Mouse (Mus musculus) midbrain, embryonic 13.5 days (tissue): Measurements from ENCODE around the gene Mbd6. TPM values are rescaled to one million over a fixed set of nuclear protein-coding genes. Genes with fewer than 3 reads are reported as not detected.

Source experiments
- ATAC-seq: fragments of 200-750 bp; cut with Nextera tagmentation; 2 replicates; pipeline ENCODE4 v1.8.0; 2017; ENCODE audit warnings: mild to moderate bottlenecking, moderate TSS enrichment, moderate library complexity
- H3K27ac ChIP-seq: fragments of 300-500 bp; sonication (generic); 2 replicates; pipeline ENCODE4 v1.5.1; 2015; ENCODE audit warnings: inconsistent platforms, mild to moderate bottlenecking, moderate library complexity
- H3K27me3 ChIP-seq: fragments of 300-500 bp; sonication (generic); 2 replicates; pipeline ENCODE4 v1.6.1; 2015; ENCODE audit warnings: mild to moderate bottlenecking, inconsistent platforms
- H3K36me3 ChIP-seq: fragments of 300-500 bp; sonication (generic); 2 replicates; pipeline ENCODE4 v1.6.1; 2015; ENCODE audit warnings: mild to moderate bottlenecking, inconsistent platforms
- H3K4me1 ChIP-seq: fragments of 300-500 bp; sonication (generic); replicated peaks from 2 replicates; pipeline ENCODE4 v1.6.1; 2015; ENCODE audit warnings: inconsistent platforms
- H3K4me2 ChIP-seq: fragments of 300-500 bp; sonication (generic); replicated peaks from 2 replicates; pipeline ENCODE4 v1.6.1; 2015; ENCODE audit warnings: moderate library complexity, mild to moderate bottlenecking, inconsistent platforms
- H3K4me3 ChIP-seq: fragments of 300-500 bp; sonication (generic); replicated peaks from 2 replicates; pipeline ENCODE4 v1.5.1; 2015; ENCODE audit warnings: mild to moderate bottlenecking, inconsistent platforms
- H3K9ac ChIP-seq: fragments of 300-500 bp; sonication (generic); replicated peaks from 2 replicates; pipeline ENCODE4 v1.6.1; 2015; ENCODE audit warnings: mild to moderate bottlenecking, inconsistent platforms
- H3K9me3 ChIP-seq: fragments of 300-500 bp; sonication (generic); 2 replicates; pipeline ENCODE4 v1.6.1; 2016; ENCODE audit warnings: mild to moderate bottlenecking, inconsistent platforms
- WGBS: fragments of 180-500 bp; shearing (Covaris S2); methylation state at CpG from one replicate; pipeline ENCODE4 v1.1.7; 2015; 5-methylcytosine and 5-hydroxymethylcytosine counted together
- polyA plus RNA-seq: library from polyadenylated mRNA; unstranded; fragments of >200 nt; fragmentation: Nextera tagmentation; extraction: Ambion mirVana; gene quantifications from 2 replicates; pipeline ENCODE4 v1.2.1, GENCODE M21; 2015

Mbd6 gene
- polyA plus RNA-seq: 16.0 and 16.5 TPM in 2 replicates

GRCm38 (mm10) chr10:127288800-127289572, at the start of gene Mbd6:
Gene Mbd6, minus strand, starts transcription at chr10:127289018.
- Histone ChIP-seq H3K9ac (peak within 1 kb of the TSS; percentile 82), H3K4me2 (peak within 1 kb of the TSS; percentile 86), H3K9me3 (no peaks in the 10 kb centered on the region), H3K4me3 (peak within 1 kb of the TSS; percentile 71), H3K4me1 (peaks cover 73% of the 10 kb centered on the region), H3K36me3 (peaks cover 43% of the 10 kb centered on the region), H3K27me3 (no peaks in the 10 kb centered on the region), H3K27ac (peak within 1 kb of the TSS; percentile 97)
- peak; percentile 7 for ATAC-seq
- under 1% methylated on average over 37 of the region's 65 CpGs for WGBS

- Histone ChIP-seq H3K27ac (no peak overlapping the region), H3K4me3 (no peak overlapping the region), H3K4me2 (no peak overlapping the region), H3K27me3 (peaks cover 40% of the 10 kb centered on the region), H3K36me3 (no peaks in the 10 kb centered on the region), H3K9ac (no peak overlapping the region), H3K9me3 (no peaks in the 10 kb centered on the region), H3K4me1 (peaks cover 38% of the 10 kb centered on the region)
- ATAC-seq: no peak
- 89% methylated on average over 6 of the region's 6 CpGs for WGBS
Observed at GRCm38 (mm10) chr10:127337536-127338099, 48.8 kb upstream of the Mbd6 start.

GRCm38 (mm10) chr10:127336952-127337351, 48.1 kb upstream of the Mbd6 start:
- ATAC-seq: no peak
- H3K9ac ChIP-seq: no peak overlapping the region

DNA sequence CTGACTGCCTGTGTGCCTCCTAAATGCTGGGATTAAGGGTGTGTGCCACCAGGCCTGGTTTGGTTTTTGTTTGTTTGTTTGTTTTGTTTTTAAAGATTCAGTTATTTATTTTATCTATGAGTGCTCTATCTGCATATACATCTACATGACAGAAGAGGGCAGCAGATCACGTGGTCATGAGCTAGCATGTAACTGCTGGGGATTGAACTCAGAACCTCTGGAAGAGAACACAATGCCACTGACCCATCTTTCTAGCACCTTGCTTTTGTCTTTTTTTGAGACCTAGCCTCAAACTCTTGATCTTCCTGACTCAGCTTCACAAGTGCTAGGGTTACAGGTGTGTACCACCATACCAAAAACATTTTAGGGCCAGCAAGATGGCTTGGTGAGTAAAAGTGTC, 46.5 kb upstream of the Mbd6 start:
- Histone ChIP-seq H3K9me3 (no peaks in the 10 kb centered on the region), H3K4me3 (no peak overlapping the region), H3K36me3 (no peaks in the 10 kb centered on the region), H3K27me3 (peaks cover 23% of the 10 kb centered on the region), H3K9ac (no peak overlapping the region), H3K27ac (no peak overlapping the region), H3K4me1 (peaks cover 14% of the 10 kb centered on the region), H3K4me2 (no peak overlapping the region)
- no peak for ATAC-seq
- WGBS: 81% methylated on average over 1 of the region's 1 CpGs

More at GRCm38 (mm10) chr10:127336952-127337351, 48.1 kb upstream of the Mbd6 start:
- Histone ChIP-seq H3K4me3 (no peak overlapping the region), H3K27ac (no peak overlapping the region), H3K9me3 (no peaks in the 10 kb centered on the region), H3K27me3 (peaks cover 33% of the 10 kb centered on the region), H3K4me1 (peaks cover 31% of the 10 kb centered on the region), H3K36me3 (no peaks in the 10 kb centered on the region), H3K4me2 (no peak overlapping the region)
- WGBS: 76% methylated on average over 5 of the region's 5 CpGs

DNA sequence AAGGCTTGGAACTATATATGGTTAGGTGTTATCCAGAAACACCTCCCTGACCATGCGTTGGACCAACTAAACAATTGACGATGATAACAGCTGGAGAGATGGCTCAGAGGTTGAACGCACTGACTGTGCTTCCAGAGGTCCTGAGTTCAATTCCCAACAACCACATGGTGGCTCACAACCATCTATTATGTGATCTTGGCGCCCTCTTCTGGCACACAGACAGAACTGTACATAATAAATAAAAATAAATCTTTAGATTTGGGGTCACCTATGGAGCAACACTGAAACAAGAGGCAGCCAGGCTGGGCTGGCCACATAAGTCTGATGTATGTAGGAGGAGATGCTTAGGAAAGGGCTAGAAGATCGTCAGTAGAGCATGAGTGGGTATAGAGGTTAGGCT, 44.3 kb upstream of the Mbd6 start:
- no peaks in the 10 kb centered on the region for H3K9me3 ChIP-seq
- no peak overlapping the region for H3K27ac ChIP-seq
- H3K9ac ChIP-seq: no peak overlapping the region
- no peaks in the 10 kb centered on the region for H3K4me1 ChIP-seq
- H3K27me3 ChIP-seq: peaks cover 33% of the 10 kb centered on the region
- 67% methylated on average over 5 of the region's 5 CpGs for WGBS
- no peaks in the 10 kb centered on the region for H3K36me3 ChIP-seq
- no peak overlapping the region for H3K4me2 ChIP-seq
- H3K4me3 ChIP-seq: no peak overlapping the region
- ATAC-seq: no peak

GRCm38 (mm10) chr10:127332211-127332874, 43.5 kb upstream of the Mbd6 start:
- Histone ChIP-seq H3K4me1 (no peaks in the 10 kb centered on the region), H3K9ac (peak overlapping the region; percentile 55), H3K9me3 (no peaks in the 10 kb centered on the region), H3K4me2 (peak overlapping the region; percentile 51), H3K4me3 (peak overlapping the region; percentile 21), H3K27ac (no peak overlapping the region), H3K27me3 (peaks cover 35% of the 10 kb centered on the region), H3K36me3 (no peaks in the 10 kb centered on the region)
- WGBS: 33% methylated on average over 29 of the region's 31 CpGs
- peak; percentile 62; the same call in 1 of the 2 replicates for ATAC-seq

- H3K27ac ChIP-seq: no peak overlapping the region
- H3K36me3 ChIP-seq: no peaks in the 10 kb centered on the region
- H3K4me3 ChIP-seq: no peak overlapping the region
- peaks cover 57% of the 10 kb centered on the region for H3K27me3 ChIP-seq
- no peak for ATAC-seq
- no peaks in the 10 kb centered on the region for H3K9me3 ChIP-seq
- 77% methylated on average over 7 of the region's 7 CpGs for WGBS
- peaks cover 13% of the 10 kb centered on the region for H3K4me1 ChIP-seq
- H3K9ac ChIP-seq: no peak overlapping the region
- no peak overlapping the region for H3K4me2 ChIP-seq
Observed at GRCm38 (mm10) chr10:127330212-127330611, 41.4 kb upstream of the Mbd6 start.

GRCm38 (mm10) chr10:127327461-127328145, 38.8 kb upstream of the Mbd6 start:
- Histone ChIP-seq H3K9ac (no peak overlapping the region), H3K9me3 (no peaks in the 10 kb centered on the region), H3K27ac (no peak overlapping the region), H3K4me1 (peaks cover 13% of the 10 kb centered on the region), H3K4me2 (no peak overlapping the region), H3K27me3 (peaks cover 83% of the 10 kb centered on the region), H3K36me3 (no peaks in the 10 kb centered on the region), H3K4me3 (no peak overlapping the region)
- no peak for ATAC-seq
- WGBS: 49% methylated on average over 18 of the region's 18 CpGs

GRCm38 (mm10) chr10:127326828-127327227, 38.0 kb upstream of the Mbd6 start:
- Histone ChIP-seq H3K4me2 (peak overlapping the region; percentile 56), H3K36me3 (no peaks in the 10 kb centered on the region), H3K27ac (no peak overlapping the region), H3K4me1 (peaks cover 13% of the 10 kb centered on the region), H3K9ac (0 out of 2 replicates have a peak overlapping the region, but pooled peaks have one; percentile 44), H3K4me3 (peak overlapping the region; percentile 34), H3K9me3 (no peaks in the 10 kb centered on the region), H3K27me3 (peaks cover 90% of the 10 kb centered on the region)
- ATAC-seq: no peak
- 3% methylated on average over 29 of the region's 29 CpGs for WGBS

- peak overlapping the region; percentile 44; the same call in 1 of the 2 replicates for H3K9ac ChIP-seq
- peaks cover 13% of the 10 kb centered on the region for H3K4me1 ChIP-seq
- H3K36me3 ChIP-seq: no peaks in the 10 kb centered on the region
- peak overlapping the region; percentile 56 for H3K4me2 ChIP-seq
- peak overlapping the region; percentile 34 for H3K4me3 ChIP-seq
- H3K9me3 ChIP-seq: no peaks in the 10 kb centered on the region
- peaks cover 90% of the 10 kb centered on the region for H3K27me3 ChIP-seq
- ATAC-seq: 0 out of 2 replicates have a peak, but pooled peaks have one; percentile 38
- WGBS: 1% methylated on average over 53 of the region's 54 CpGs
- no peak overlapping the region for H3K27ac ChIP-seq
Observed at GRCm38 (mm10) chr10:127326017-127326801, 37.4 kb upstream of the Mbd6 start.

GRCm38 (mm10) chr10:127325454-127326016, 36.7 kb upstream of the Mbd6 start:
- H3K9me3 ChIP-seq: no peaks in the 10 kb centered on the region
- peaks cover 87% of the 10 kb centered on the region for H3K27me3 ChIP-seq
- whole genome bisulfite sequencing: 33% methylated on average over 14 of the region's 14 CpGs
- no peak overlapping the region for H3K9ac ChIP-seq
- peak overlapping the region; percentile 56; the same call in 1 of the 2 replicates for H3K4me2 ChIP-seq
- no peak for ATAC-seq
- H3K4me1 ChIP-seq: peaks cover 13% of the 10 kb centered on the region
- H3K27ac ChIP-seq: no peak overlapping the region
- H3K4me3 ChIP-seq: peak overlapping the region; percentile 34; the same call in 1 of the 2 replicates
- no peaks in the 10 kb centered on the region for H3K36me3 ChIP-seq
